Mouse (Mus musculus) ovary, adult 2 months (tissue): ENCODE measurements around the gene Vmn2r91. TPM values are rescaled to one million over a fixed set of nuclear protein-coding genes. Genes with fewer than 3 reads are reported as not detected.

Experiments used
- polyA plus RNA-seq: library from polyadenylated mRNA; depleted of rRNA; stranded (reverse); fragments of >200 nt; gene quantifications from 2 replicates; pipeline ENCODE4 v1.2.3, GENCODE M21; 2012; rRNA removed

Gene Vmn2r91
- not detected in 2 replicates for polyA plus RNA-seq

GRCm38 (mm10) chr17:18084716-18085115 lies at the start of gene Vmn2r91:
Gene Vmn2r91 (plus strand): TSS chr17:18085016.

GRCm38 (mm10) chr17:18049124-18049523 lies 35.7 kb upstream of the Vmn2r91 start, which contains the start of gene Vmn2r124:
Gene Vmn2r124 (plus strand): TSS chr17:18049424.

GRCm38 (mm10) chr17:18151587-18151986 lies 66.8 kb downstream of the Vmn2r91 start, which contains the start of gene Vmn2r92:
Gene Vmn2r92 (plus strand): TSS chr17:18151887.

Other genes with a start within 250 kb of the Vmn2r91 start
- 1.3 and 1.4 TPM in 2 replicates for gene Has1, start 229.8 kb upstream of the Vmn2r91 start, polyA plus RNA-seq
- 0.38 and 0.40 TPM in 2 replicates for gene Fpr1, start 201.1 kb upstream of the Vmn2r91 start, polyA plus RNA-seq
- 0.21 TPM in 1 of 2 replicates, not detected in the other for gene Fpr2, start 197.2 kb upstream of the Vmn2r91 start, polyA plus RNA-seq
- gene Fpr3, start 197.2 kb upstream of the Vmn2r91 start, polyA plus RNA-seq = not detected in 2 replicates
- not detected in 2 replicates for gene Fpr-rs4, start 63.3 kb upstream of the Vmn2r91 start, polyA plus RNA-seq
- gene Vmn2r124, start 35.6 kb upstream of the Vmn2r91 start, polyA plus RNA-seq = not detected in 2 replicates
- gene Vmn2r92, start 66.9 kb downstream of the Vmn2r91 start, polyA plus RNA-seq = not detected in 2 replicates
- not detected in 2 replicates for gene Vmn2r94, start 192.7 kb downstream of the Vmn2r91 start, polyA plus RNA-seq
- gene Vmn2r93, start 213.1 kb downstream of the Vmn2r91 start, polyA plus RNA-seq = not detected in 2 replicates